Mouse (Mus musculus): Measurements from ENCODE around the gene Nlrc3. TPM values are rescaled to one million over a fixed set of nuclear protein-coding genes. Genes with fewer than 3 reads are reported as not detected.
A peak's percentile ranks its signal among the peaks of the same experiment; 100 is the strongest.

Nlrc3 gene
- total RNA-seq, 2 experiments from 2014 or later = 2.8 to 3.0 TPM

GRCm38 (mm10) chr16:3928582-3928981 lies 47.9 kb downstream of the Nlrc3 start:
- no peak for DNase-seq

DNA sequence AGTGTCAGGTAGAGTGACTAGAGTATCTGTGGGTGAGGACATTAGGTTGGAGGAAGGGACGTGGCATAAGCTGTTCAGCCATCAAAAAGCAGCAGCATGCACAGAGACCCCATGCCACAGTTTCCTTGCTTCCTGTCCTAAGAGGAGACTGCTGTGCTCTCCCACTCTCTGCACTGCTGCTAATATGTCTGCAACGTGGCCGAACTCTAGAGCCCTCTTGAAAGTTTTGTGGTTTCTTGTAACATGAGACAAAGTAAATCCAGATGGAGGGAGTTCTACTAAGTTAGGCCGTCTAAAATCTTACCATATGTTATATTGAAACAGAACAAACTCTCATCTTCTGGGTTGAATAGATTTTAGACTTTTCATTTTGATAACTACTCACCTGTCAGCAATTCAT lies 52.5 kb downstream of the Nlrc3 start:
- no peak for DNase-seq

GRCm38 (mm10) chr16:3923515-3923914 lies 52.9 kb downstream of the Nlrc3 start:
- no peak for DNase-seq

- no peak for DNase-seq
Observed at GRCm38 (mm10) chr16:3920756-3921155, 55.7 kb downstream of the Nlrc3 start.

GRCm38 (mm10) chr16:3909118-3909517 lies 67.3 kb downstream of the Nlrc3 start:
- DNase-seq = no peak

DNA sequence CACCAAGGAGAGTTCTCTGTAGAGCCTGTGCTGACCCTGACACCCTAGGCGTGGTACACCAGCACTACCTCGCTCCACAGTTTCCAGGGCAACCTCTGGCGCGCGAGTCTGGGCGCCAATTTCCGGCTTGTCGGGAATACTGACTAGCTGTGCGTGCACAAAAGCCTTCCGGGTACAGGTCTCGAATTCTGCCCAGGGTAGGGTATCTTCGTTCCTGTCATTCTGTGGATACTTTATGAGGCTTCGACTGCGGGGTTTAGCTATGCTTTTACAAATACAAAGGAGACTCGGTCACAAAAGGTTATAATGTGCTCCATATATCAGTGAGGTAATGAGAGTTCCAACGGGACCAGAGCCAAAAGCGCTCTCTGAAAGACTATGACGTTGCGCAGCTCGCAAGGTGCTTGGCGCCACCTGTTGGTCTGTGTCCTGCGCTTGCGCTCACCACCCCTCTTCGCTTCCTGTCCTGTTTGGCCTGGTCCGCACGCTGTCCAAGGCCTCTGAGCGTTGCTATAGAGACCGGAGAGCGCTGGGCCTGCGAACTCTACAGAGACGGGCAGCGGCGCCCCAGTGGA lies 67.8 kb downstream of the Nlrc3 start, which contains the start of the genes 1700037C18Rik and Cluap1:
Gene 1700037C18Rik (minus strand): TSS at position 153 of the 575 bp plus-strand sequence.
Gene Cluap1 (plus strand): TSS at position 265 of the 575 bp plus-strand sequence.
- peak; percentile 93 for DNase-seq

DNA sequence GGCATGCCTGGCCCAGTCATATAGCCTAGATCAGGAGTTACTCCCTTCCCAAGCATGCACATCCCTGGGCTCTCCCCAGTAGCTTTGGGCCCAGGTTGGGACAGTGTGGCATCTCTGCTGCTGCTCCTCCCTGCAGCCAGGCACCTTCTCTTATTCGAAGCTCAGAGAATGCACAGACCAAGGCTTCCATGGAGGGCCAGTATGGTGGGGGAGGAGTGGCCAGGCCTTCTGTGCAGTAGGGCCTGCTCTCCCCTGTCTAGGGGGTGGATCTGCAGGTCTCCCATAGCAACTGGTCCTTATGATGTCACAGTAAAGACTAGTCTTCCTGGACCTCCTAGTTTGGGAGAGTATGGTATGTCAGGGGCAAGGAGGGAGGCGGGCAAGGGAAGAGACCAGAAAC lies 69.0 kb downstream of the Nlrc3 start:
- DNase-seq = no peak

GRCm38 (mm10) chr16:3896553-3896952 lies 79.9 kb downstream of the Nlrc3 start:
- DNase-seq = no peak

DNA sequence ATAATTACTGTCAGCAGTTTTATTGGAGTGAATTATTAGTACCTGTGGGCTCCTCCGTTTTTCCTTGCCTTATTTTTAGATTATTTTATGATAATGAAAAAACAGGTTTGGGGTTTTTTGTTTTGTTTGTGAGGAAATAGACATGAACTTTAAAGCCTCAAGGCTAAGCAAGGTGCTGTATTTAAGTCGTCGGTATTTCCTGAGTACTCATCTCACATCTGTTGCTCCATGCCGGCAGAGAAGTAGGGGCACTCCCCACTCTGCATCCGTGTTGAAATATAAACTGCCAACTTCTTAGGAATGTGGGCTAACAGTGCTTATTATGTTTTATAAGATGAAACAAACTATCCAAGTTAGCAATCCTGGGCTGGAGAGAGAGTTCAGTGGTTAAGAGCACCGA lies 80.4 kb downstream of the Nlrc3 start:
- DNase-seq = no peak

DNA sequence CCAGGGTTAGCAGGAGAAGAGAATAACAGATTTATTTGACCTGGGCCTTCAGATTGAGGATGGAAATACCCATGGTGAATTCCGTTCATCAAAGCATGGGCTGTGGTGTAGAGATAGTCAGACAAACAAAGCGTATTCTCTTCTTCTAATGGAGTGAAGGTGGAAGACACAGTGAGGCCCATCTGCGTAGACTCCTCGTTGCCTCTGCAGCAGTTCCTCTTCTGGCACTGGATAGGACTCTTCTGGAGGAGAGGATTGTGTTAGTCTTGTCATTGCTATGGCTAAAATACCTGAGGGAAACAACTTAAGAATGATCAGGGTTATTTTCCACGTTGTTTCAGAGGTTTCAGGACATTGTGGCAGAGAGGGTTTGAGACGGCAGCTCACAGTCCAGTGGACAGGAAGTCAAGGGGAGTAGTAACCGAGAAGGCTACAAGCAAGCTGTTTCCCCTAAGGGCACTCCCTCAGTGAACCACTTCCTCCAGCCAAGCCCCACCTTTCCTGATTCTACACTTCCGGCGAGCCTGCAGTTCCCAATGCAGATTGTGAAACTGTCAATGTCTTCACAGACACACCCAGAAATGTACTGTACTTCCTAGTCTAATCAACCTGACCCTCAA lies 81.1 kb downstream of the Nlrc3 start:
- peak; percentile 44 for DNase-seq

Small RNA genes lying within 50 kb of the gene (microRNA-seq; reads per million reads assigned to microRNA genes)
- gene Gm23493 = 0 reads per million in 2 experiments

Other genes with a start within 250 kb of the Nlrc3 start
- 10 to 100 TPM; 12.1 to 13.6 TPM for gene Zfp263, start 232.5 kb downstream of the Nlrc3 start, total RNA-seq (2021)
- gene Olfr15, start 145.8 kb downstream of the Nlrc3 start, total RNA-seq (2021) = not detected
- gene Zfp174, start 129.4 kb downstream of the Nlrc3 start, total RNA-seq (2021) = 1 to 10 TPM in 1 of 2 experiments, under 1 TPM in 1; 0.81 to 1.2 TPM
- gene Naa60, start 104.3 kb downstream of the Nlrc3 start, total RNA-seq (2021) = 10 to 100 TPM; 44.3 to 55.1 TPM
- 10 to 100 TPM; 12.4 to 15.5 TPM for gene Zfp597, start 92.1 kb downstream of the Nlrc3 start, total RNA-seq (2021)
- gene Gm20695, start 92.0 kb downstream of the Nlrc3 start, total RNA-seq (2021) = 1 to 10 TPM in 1 of 2 experiments, not detected in 1; 1.4 TPM
- 1 to 10 TPM; 5.8 to 6.9 TPM for gene 1700037C18Rik, start 67.9 kb downstream of the Nlrc3 start, total RNA-seq (2021)
- 10 to 100 TPM; 11.7 to 11.8 TPM for gene Cluap1, start 67.8 kb downstream of the Nlrc3 start, total RNA-seq (2021)
- gene Slx4, start 27.1 kb upstream of the Nlrc3 start, total RNA-seq (2021) = 10 to 100 TPM; 15.5 to 15.6 TPM
- not detected for gene Dnase1, start 60.3 kb upstream of the Nlrc3 start, total RNA-seq (2021)
- 100 to 1,000 TPM; 128 to 151 TPM for gene Trap1, start 101.2 kb upstream of the Nlrc3 start, total RNA-seq (2021)
- gene Crebbp, start 237.4 kb upstream of the Nlrc3 start, total RNA-seq (2021) = 10 to 100 TPM; 53.4 to 60.5 TPM

All from heart, postnatal 4 days (tissue).